Mouse (Mus musculus) heart, postnatal 0 days (tissue): ENCODE data around the gene Gm49380.

ENCODE experiments used
- CTCF ChIP-seq: IDR thresholded peaks from 2 replicates; pipeline ENCODE4 v1.5.1; 2016; ENCODE audit warnings: antibody characterized with exemption, control low read depth, low read depth
- EP300 ChIP-seq: IDR thresholded peaks from 2 replicates; pipeline ENCODE4 v1.6.1; 2016; ENCODE audit warnings: antibody characterized with exemption, low read depth

GRCm38 (mm10) chr9:44114453-44114852, 1.2 kb upstream of the Gm49380 start:
- TF ChIP-seq CTCF (no peak), EP300 (no peak)
